Mouse (Mus musculus) intestine, embryonic 15.5 days (tissue): ENCODE measurements at regions not wholly inside any gene's neighbourhood (a gene's known extent, or its start where the extent isn't known, plus 50 kb on each side); places are given as distances from the start of the nearest gene placed in this dataset.
A peak's percentile ranks its signal among the peaks of the same experiment; 100 is the strongest.

ENCODE experiments used
- ATAC-seq: fragments of 200-750 bp; cut with Nextera tagmentation; 2 replicates; pipeline ENCODE4 v1.8.0; 2017; ENCODE audit warnings: moderate TSS enrichment, moderate library complexity
- H3K27ac ChIP-seq: fragments of 300-500 bp; sonication (generic); 2 replicates; pipeline ENCODE4 v1.5.1; 2015; ENCODE audit warnings: mild to moderate bottlenecking, inconsistent platforms
- H3K27me3 ChIP-seq: fragments of 300-500 bp; sonication (generic); replicated peaks from 2 replicates; pipeline ENCODE4 v1.6.1; 2015; ENCODE audit warnings: inconsistent platforms
- H3K36me3 ChIP-seq: fragments of 300-500 bp; sonication (generic); 2 replicates; pipeline ENCODE4 v1.6.1; 2015; ENCODE audit warnings: inconsistent platforms
- H3K4me1 ChIP-seq: fragments of 300-500 bp; sonication (generic); replicated peaks from 2 replicates; pipeline ENCODE4 v1.6.1; 2015; ENCODE audit warnings: inconsistent platforms
- H3K4me2 ChIP-seq: fragments of 300-500 bp; sonication (generic); replicated peaks from 2 replicates; pipeline ENCODE4 v1.6.1; 2015; ENCODE audit warnings: mild to moderate bottlenecking, inconsistent platforms
- H3K4me3 ChIP-seq: fragments of 300-500 bp; sonication (generic); replicated peaks from 2 replicates; pipeline ENCODE4 v1.5.1; 2015; ENCODE audit warnings: inconsistent platforms
- H3K9ac ChIP-seq: fragments of 300-500 bp; sonication (generic); 2 replicates; pipeline ENCODE4 v1.6.1; 2015; ENCODE audit warnings: inconsistent platforms
- H3K9me3 ChIP-seq: fragments of 300-500 bp; sonication (generic); 2 replicates; pipeline ENCODE4 v1.6.1; 2016; ENCODE audit warnings: inconsistent platforms
- WGBS: fragments of 180-500 bp; shearing (Covaris S2); methylation state at CpG from one replicate; pipeline ENCODE4 v1.1.7; 2015; 5-methylcytosine and 5-hydroxymethylcytosine counted together

GRCm38 (mm10) chr19:6631817-6632216, 89.0 kb upstream of the Slc22a12 start:
- no peak overlapping the region for H3K4me3 ChIP-seq
- H3K9me3 ChIP-seq = no peaks in the 10 kb centered on the region
- WGBS = 83% methylated on average over 5 of the region's 5 CpGs
- no peaks in the 10 kb centered on the region for H3K4me1 ChIP-seq
- peaks cover 18% of the 10 kb centered on the region for H3K27me3 ChIP-seq
- no peaks in the 10 kb centered on the region for H3K36me3 ChIP-seq
- peak; percentile 34; the same call in 1 of the 2 replicates for ATAC-seq
- H3K27ac ChIP-seq = no peak overlapping the region
- H3K4me2 ChIP-seq = no peak overlapping the region
- no peak overlapping the region for H3K9ac ChIP-seq

DNA sequence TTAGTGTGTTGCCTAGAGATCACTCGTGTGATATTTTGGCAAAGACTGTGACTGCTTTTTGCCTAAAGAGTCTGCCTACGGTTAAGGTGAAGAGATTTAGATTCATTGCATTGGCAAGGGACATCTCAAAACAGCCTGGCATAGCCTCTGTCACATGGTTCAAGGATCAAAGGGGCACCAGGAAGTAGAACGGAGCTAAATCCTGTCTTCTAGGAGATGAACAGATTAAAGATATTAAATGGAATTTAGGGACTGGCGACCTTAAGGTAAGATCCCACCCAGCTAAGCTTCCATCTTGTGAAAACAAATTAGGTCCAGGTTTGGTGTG, 87.7 kb upstream of the Slc22a12 start:
- 74% methylated on average over 4 of the region's 4 CpGs for WGBS
- no peak overlapping the region for H3K4me3 ChIP-seq
- no peaks in the 10 kb centered on the region for H3K36me3 ChIP-seq
- H3K4me2 ChIP-seq = no peak overlapping the region
- H3K9me3 ChIP-seq = no peaks in the 10 kb centered on the region
- no peak overlapping the region for H3K27ac ChIP-seq
- H3K4me1 ChIP-seq = no peaks in the 10 kb centered on the region
- peaks cover 17% of the 10 kb centered on the region for H3K27me3 ChIP-seq
- ATAC-seq = no peak; the same call in 1 of the 2 replicates
- H3K9ac ChIP-seq = no peak overlapping the region

DNA sequence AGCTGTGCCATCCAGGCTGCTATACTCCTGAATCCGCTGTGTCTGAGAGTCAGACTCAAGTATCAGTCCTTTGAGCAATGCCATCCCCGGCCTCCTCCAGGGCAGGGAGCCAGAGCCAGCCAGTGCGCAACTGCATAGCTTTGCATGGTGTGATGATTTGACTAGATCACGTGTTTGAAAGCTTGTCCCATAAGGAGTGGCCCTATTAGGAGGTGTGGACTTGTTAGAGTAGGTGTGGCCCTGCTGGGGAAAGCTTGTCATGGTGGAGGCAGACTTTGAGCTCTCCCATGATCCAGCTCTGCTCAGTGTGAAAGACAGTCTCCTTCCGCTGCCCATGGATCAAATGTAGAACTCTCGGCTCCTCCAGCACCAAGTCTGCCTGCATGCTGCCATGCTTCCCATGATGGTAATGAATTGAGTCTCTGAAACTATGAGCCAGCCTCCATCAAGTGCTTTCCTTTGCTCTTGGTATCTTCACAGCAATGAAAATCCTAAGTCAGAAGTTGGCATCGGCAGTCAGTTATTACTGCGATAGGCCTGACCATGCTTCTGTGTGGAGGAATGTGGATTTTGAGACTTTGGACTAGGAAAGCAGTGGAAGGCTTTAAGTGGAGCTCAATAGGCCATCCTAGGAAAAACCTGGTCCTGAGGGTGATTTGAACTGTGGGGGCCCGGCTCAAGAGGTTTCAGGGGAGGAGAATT, 87.2 kb upstream of the Slc22a12 start:
- Histone ChIP-seq H3K4me2 (no peak overlapping the region), H3K27ac (no peak overlapping the region), H3K27me3 (peaks cover 12% of the 10 kb centered on the region), H3K36me3 (no peaks in the 10 kb centered on the region), H3K9me3 (no peaks in the 10 kb centered on the region), H3K9ac (no peak overlapping the region), H3K4me1 (no peaks in the 10 kb centered on the region), H3K4me3 (no peak overlapping the region)
- ATAC-seq = peak; percentile 93
- 78% methylated on average over 9 of the region's 9 CpGs for WGBS

DNA sequence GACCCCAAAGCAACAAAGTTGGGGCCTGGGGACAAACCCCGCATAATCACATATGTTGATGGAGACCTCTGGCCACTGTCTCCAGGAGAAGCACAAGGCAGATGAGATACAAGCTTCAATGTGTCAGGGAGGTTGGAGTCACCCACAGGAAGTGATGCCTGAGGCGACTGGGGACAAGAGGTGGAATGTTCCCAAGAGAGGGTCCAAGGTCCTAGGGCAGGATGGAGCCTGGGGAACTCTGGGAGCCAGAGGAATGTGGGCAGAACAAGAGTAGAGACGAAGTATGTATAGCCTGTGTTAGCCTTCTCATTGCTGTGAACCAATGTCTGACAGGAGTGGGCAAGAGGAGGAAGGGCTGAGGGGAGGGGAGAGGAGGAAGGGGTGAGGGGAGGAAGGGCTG, 82.7 kb upstream of the Slc22a12 start:
- no peak overlapping the region for H3K9ac ChIP-seq
- no peaks in the 10 kb centered on the region for H3K36me3 ChIP-seq
- H3K4me3 ChIP-seq = no peak overlapping the region
- H3K27me3 ChIP-seq = 0 out of 2 replicates have a peak, but pooled peaks cover 2% of the 10 kb centered on the region
- H3K4me1 ChIP-seq = no peaks in the 10 kb centered on the region
- 55% methylated on average over 3 of the region's 3 CpGs for WGBS
- H3K27ac ChIP-seq = no peak overlapping the region
- ATAC-seq = no peak
- H3K9me3 ChIP-seq = no peaks in the 10 kb centered on the region
- no peak overlapping the region for H3K4me2 ChIP-seq

- 0 out of 2 replicates have a peak, but pooled peaks cover 2% of the 10 kb centered on the region for H3K27me3 ChIP-seq
- ATAC-seq = no peak
- no peak overlapping the region for H3K4me3 ChIP-seq
- no peaks in the 10 kb centered on the region for H3K36me3 ChIP-seq
- H3K9me3 ChIP-seq = no peaks in the 10 kb centered on the region
- no peak overlapping the region for H3K4me2 ChIP-seq
- no peaks in the 10 kb centered on the region for H3K4me1 ChIP-seq
- WGBS = 85% methylated on average over 6 of the region's 6 CpGs
- H3K27ac ChIP-seq = no peak overlapping the region
- no peak overlapping the region for H3K9ac ChIP-seq
Observed at GRCm38 (mm10) chr19:6621023-6621422, 78.2 kb upstream of the Slc22a12 start.

DNA sequence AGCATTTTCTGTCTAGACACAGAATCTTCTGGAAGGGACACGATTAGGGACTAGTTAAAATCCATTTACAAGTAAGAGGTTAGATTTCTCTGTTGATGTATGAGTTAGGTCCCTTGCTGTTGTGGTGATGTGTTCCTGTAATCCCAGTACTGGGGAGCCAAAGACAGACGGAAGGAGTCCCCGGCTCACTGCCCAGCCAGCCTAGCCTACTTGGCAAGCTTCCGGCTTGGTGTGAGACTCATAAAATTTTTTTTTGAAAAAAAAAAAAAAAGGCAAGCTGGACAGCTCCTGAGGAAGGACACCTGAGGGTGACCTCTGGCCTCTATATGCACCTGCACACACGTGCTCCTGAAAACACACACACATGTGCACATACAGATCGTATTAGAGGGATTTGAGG, 76.7 kb upstream of the Slc22a12 start:
- Histone ChIP-seq H3K4me1 (no peaks in the 10 kb centered on the region), H3K4me3 (no peak overlapping the region), H3K36me3 (no peaks in the 10 kb centered on the region), H3K27ac (no peak overlapping the region), H3K27me3 (0 out of 2 replicates have a peak, but pooled peaks cover 2% of the 10 kb centered on the region), H3K4me2 (no peak overlapping the region), H3K9me3 (no peaks in the 10 kb centered on the region), H3K9ac (no peak overlapping the region)
- ATAC-seq = no peak
- 76% methylated on average over 6 of the region's 6 CpGs for WGBS

DNA sequence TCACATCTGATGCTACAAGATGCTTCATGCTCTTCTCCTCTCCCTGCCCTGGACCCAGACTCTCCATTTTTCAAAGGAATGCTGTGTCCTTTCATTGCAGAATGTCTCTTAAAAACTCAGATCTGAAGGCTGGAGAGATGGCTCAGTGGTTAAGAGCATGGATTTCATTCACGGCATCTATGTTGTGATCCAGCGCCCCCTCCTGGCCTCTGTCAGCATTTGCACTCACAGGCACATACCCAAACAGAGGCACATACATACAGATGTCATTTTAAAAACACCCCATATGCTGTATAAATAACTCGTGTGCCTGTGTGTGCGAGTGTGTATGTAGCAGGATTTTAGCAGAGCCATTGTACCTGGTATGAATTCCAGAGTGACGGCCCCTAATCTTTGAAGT, 73.8 kb upstream of the Slc22a12 start:
- Histone ChIP-seq H3K4me2 (no peak overlapping the region), H3K9ac (no peak overlapping the region), H3K4me3 (no peak overlapping the region), H3K27ac (no peak overlapping the region), H3K36me3 (no peaks in the 10 kb centered on the region), H3K27me3 (0 out of 2 replicates have a peak, but pooled peaks cover 2% of the 10 kb centered on the region), H3K4me1 (no peaks in the 10 kb centered on the region), H3K9me3 (no peaks in the 10 kb centered on the region)
- no peak for ATAC-seq
- WGBS = 82% methylated on average over 5 of the region's 5 CpGs

- Histone ChIP-seq H3K4me2 (no peak overlapping the region), H3K9ac (no peak overlapping the region), H3K4me1 (no peaks in the 10 kb centered on the region), H3K4me3 (no peak overlapping the region), H3K36me3 (no peaks in the 10 kb centered on the region), H3K9me3 (no peaks in the 10 kb centered on the region), H3K27ac (no peak overlapping the region), H3K27me3 (no peaks in the 10 kb centered on the region)
- ATAC-seq = no peak
- WGBS = 55% methylated on average over 7 of the region's 7 CpGs
Observed at GRCm38 (mm10) chr19:6612441-6612840, 69.6 kb upstream of the Slc22a12 start.

DNA sequence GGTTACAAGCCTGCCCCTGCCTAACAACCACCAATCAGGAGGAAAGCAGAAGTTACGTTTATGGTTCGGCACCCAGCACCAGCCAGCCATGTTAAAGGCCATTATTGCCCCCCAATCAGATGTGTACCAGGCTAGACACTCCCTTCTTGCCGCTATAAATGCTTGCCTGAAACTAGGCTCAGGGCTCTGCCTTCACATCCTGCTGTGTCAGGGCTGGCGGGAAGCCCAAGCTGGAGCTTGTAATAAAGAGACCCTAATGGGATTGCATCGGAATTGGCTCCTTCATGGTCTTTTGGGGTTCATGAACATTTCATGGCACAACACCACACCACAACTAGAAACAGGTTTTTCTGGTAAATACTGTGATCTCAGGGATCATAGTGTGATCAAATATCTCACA, 69.1 kb upstream of the Slc22a12 start:
- no peak for ATAC-seq
- Histone ChIP-seq H3K27me3 (no peaks in the 10 kb centered on the region), H3K36me3 (no peaks in the 10 kb centered on the region), H3K4me2 (no peak overlapping the region), H3K27ac (no peak overlapping the region), H3K4me3 (no peak overlapping the region), H3K9me3 (no peaks in the 10 kb centered on the region), H3K4me1 (no peaks in the 10 kb centered on the region), H3K9ac (no peak overlapping the region)
- WGBS = 75% methylated on average over 5 of the region's 5 CpGs

DNA sequence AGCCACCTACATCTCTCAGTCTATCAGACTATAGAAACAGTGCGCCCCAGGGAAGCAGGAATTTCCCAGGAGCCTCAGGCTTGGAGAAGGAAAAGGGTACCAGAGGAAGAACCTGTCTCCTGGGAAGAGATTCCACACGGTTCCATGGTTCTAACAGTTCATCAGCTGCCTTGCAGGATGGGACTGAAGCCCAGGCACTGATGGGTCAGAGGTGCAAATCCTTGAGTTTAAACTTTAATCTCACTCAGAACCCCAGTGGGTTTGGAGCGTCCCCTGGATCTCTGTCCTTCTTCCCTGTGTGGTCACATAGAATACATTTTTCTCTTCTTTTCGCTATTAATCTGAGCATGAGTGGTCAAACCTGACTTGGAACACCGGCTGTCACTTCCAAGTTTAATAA, 67.9 kb upstream of the Slc22a12 start:
- no peak for ATAC-seq
- 76% methylated on average over 5 of the region's 5 CpGs for WGBS

DNA sequence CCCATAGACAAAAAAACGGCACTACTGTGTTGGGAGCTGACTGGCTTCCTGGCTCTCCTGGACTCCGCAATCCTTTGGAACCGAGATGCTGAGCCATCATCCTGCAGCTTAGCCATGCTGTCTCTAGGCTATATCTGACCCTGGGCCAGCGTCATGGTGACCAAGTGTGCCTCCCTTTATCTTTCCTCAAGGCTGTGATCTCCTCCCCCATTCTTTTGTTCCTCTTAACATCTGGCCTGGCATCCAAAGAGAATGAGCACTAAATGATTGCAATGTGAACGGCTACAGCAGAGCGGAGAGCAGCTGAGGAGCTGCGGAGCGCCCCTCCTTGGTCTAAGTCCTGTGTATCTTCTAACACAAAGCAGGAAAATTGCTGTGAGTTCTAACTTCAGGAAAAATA, 67.2 kb upstream of the Slc22a12 start:
- 58% methylated on average over 8 of the region's 8 CpGs for WGBS
- H3K4me1 ChIP-seq = no peaks in the 10 kb centered on the region
- ATAC-seq = no peak

More for the DNA sequence above, 67.9 kb upstream of the Slc22a12 start:
- no peaks in the 10 kb centered on the region for H3K36me3 ChIP-seq
- H3K27me3 ChIP-seq = no peaks in the 10 kb centered on the region
- no peak overlapping the region for H3K27ac ChIP-seq
- H3K4me1 ChIP-seq = no peaks in the 10 kb centered on the region
- no peaks in the 10 kb centered on the region for H3K9me3 ChIP-seq
- H3K4me2 ChIP-seq = no peak overlapping the region
- H3K4me3 ChIP-seq = no peak overlapping the region
- H3K9ac ChIP-seq = no peak overlapping the region

GRCm38 (mm10) chr19:6607501-6607900, 64.7 kb upstream of the Slc22a12 start:
- WGBS = 77% methylated on average over 2 of the region's 2 CpGs
- no peak for ATAC-seq
- no peak overlapping the region for H3K4me3 ChIP-seq
- no peaks in the 10 kb centered on the region for H3K9me3 ChIP-seq
- no peak overlapping the region for H3K4me2 ChIP-seq
- no peak overlapping the region for H3K9ac ChIP-seq
- H3K4me1 ChIP-seq = no peaks in the 10 kb centered on the region
- H3K36me3 ChIP-seq = no peaks in the 10 kb centered on the region
- H3K27me3 ChIP-seq = no peaks in the 10 kb centered on the region
- no peak overlapping the region for H3K27ac ChIP-seq

More for the DNA sequence above, 67.2 kb upstream of the Slc22a12 start:
- Histone ChIP-seq H3K9ac (no peak overlapping the region), H3K27ac (no peak overlapping the region), H3K4me3 (no peak overlapping the region), H3K4me2 (no peak overlapping the region), H3K36me3 (no peaks in the 10 kb centered on the region), H3K9me3 (no peaks in the 10 kb centered on the region), H3K27me3 (no peaks in the 10 kb centered on the region)

- WGBS = 78% methylated on average over 7 of the region's 7 CpGs
- no peak for ATAC-seq
- H3K36me3 ChIP-seq = no peaks in the 10 kb centered on the region
- H3K4me1 ChIP-seq = no peaks in the 10 kb centered on the region
- H3K27ac ChIP-seq = no peak overlapping the region
- H3K9ac ChIP-seq = no peak overlapping the region
- H3K9me3 ChIP-seq = no peaks in the 10 kb centered on the region
- no peaks in the 10 kb centered on the region for H3K27me3 ChIP-seq
- no peak overlapping the region for H3K4me2 ChIP-seq
- no peak overlapping the region for H3K4me3 ChIP-seq
Observed at GRCm38 (mm10) chr19:6606667-6607066, 63.8 kb upstream of the Slc22a12 start.
